Mouse (Mus musculus) lung, postnatal 0 days (tissue): ENCODE measurements around the gene Ust. TPM values are rescaled to one million over a fixed set of nuclear protein-coding genes. Genes with fewer than 3 reads are reported as not detected.
"Not testable (repeated sequence)": the region's sequence is repeated elsewhere in the genome, so short reads cannot be mapped to it uniquely, and the experiment has no call there.

Source experiments
- ATAC-seq: fragments of 200-750 bp; cut with Nextera tagmentation; 2 replicates; pipeline ENCODE4 v1.8.0; 2017; ENCODE audit warnings: moderate library complexity
- DNase-seq: peaks from one replicate; pipeline ENCODE4 v3.0.0-alpha.2; 2016; ENCODE audit warnings: low spot score
- H3K27ac ChIP-seq: fragments of 300-500 bp; sonication (generic); 2 replicates; pipeline ENCODE4 v1.5.1; 2014; ENCODE audit warnings: antibody characterized with exemption, mild to moderate bottlenecking, low read length, mixed read lengths
- H3K27me3 ChIP-seq: fragments of 300-500 bp; sonication (generic); replicated peaks from 2 replicates; pipeline ENCODE4 v1.6.1; 2014; ENCODE audit warnings: low read length, mixed read lengths; ENCODE audit not compliant: insufficient read depth
- H3K36me3 ChIP-seq: fragments of 300-500 bp; sonication (generic); 2 replicates; pipeline ENCODE4 v1.6.1; 2014; ENCODE audit warnings: low read length, mixed read lengths; ENCODE audit not compliant: insufficient read depth
- H3K4me1 ChIP-seq: fragments of 300-500 bp; sonication (generic); 2 replicates; pipeline ENCODE4 v1.6.1; 2014; ENCODE audit warnings: antibody characterized with exemption, low read depth, low read length, mixed read lengths; ENCODE audit not compliant: insufficient read depth
- H3K4me2 ChIP-seq: fragments of 300-500 bp; sonication (generic); replicated peaks from 2 replicates; pipeline ENCODE4 v1.6.1; 2014; ENCODE audit warnings: low read depth, mild to moderate bottlenecking, low read length, moderate library complexity, mixed read lengths
- H3K4me3 ChIP-seq: fragments of 300-500 bp; sonication (generic); 2 replicates; pipeline ENCODE4 v1.5.1; 2014; ENCODE audit warnings: low read depth, low read length
- H3K9ac ChIP-seq: fragments of 300-500 bp; sonication (generic); replicated peaks from 2 replicates; pipeline ENCODE4 v1.6.1; 2014; ENCODE audit warnings: low read depth, mild to moderate bottlenecking
- H3K9me3 ChIP-seq: fragments of 300-500 bp; sonication (generic); 2 replicates; pipeline ENCODE4 v1.6.1; 2016; ENCODE audit warnings: low read length, mixed read lengths
- CTCF ChIP-seq: IDR thresholded peaks from 2 replicates; pipeline ENCODE4 v1.5.1; 2016; ENCODE audit warnings: antibody characterized with exemption, mild to moderate bottlenecking
- EP300 ChIP-seq: IDR thresholded peaks from 2 replicates; pipeline ENCODE4 v1.6.1; 2016; ENCODE audit warnings: antibody characterized with exemption, mild to moderate bottlenecking, control low read depth
- WGBS: fragments of 180-500 bp; shearing (Covaris S2); extraction: QIAGEN DNeasy Blood & Tissue Kit; methylation state at CpG from one replicate; pipeline ENCODE4 v1.1.7; 2014; 5-methylcytosine and 5-hydroxymethylcytosine counted together
- polyA plus RNA-seq: library from polyadenylated mRNA; unstranded; fragments of >200 nt; fragmentation: Nextera tagmentation; extraction: Ambion mirVana; gene quantifications from 2 replicates; pipeline ENCODE4 v1.2.1, GENCODE M21; 2015

Ust gene
- polyA plus RNA-seq: 6.3 and 6.8 TPM in 2 replicates

DNA sequence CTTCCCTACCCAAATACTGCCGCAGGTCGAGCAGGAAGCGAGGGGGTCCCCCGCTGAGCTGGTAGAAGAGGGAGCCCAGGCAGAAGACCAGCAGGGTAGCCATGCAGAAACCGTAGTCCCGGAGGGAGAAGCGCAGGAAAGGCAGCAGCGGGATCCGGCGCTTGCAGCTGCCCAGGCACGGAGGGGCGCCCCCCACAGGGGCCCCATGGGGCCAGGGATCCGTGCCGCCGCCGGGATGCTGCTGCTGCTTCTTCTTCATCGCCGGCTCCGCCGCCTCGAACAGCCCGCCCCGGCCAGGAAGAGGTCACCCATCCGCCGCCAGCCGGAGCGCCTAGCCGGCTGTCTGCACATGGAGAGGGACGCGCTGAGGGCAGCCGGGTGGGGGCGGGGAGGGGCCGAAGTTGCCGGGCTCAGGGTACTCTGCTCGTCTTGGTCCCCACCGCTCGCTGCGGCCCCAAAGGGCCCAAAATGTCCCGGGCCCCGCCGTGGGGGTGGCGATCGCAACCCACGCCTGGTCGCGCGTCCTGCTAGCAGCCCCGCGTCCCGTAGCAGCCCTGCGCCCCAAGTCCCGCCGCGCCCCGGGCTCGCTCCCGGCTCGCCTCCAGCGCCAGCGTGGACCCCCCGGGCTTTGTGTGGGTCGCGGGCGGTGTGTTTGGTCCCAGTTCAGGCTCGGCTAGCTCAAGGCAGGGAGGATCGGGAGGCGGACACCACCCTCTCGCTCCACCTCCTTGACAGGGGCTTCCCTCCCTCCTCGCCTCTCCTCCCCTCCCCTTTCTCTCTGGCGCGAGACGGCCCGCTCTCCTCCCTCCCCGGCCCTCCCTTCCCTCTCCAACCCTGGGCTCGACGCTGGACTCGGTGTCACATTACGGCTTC is at the start of gene Ust:
TSS of gene Ust (minus strand) at position 685 of the 873 bp plus-strand sequence.
- Histone ChIP-seq H3K9me3 (no peaks in the 10 kb centered on the region), H3K4me1 (0 out of 2 replicates have a peak, but pooled peaks cover 3% of the 10 kb centered on the region), H3K4me3 (peak within 1 kb of the TSS; percentile 74), H3K9ac (peak within 1 kb of the TSS; percentile 52), H3K4me2 (peak within 1 kb of the TSS; percentile 83), H3K27ac (peak within 1 kb of the TSS; percentile 87), H3K36me3 (no peaks in the 10 kb centered on the region), H3K27me3 (no peaks in the 10 kb centered on the region)
- 3% methylated on average over 34 of the region's 78 CpGs for WGBS
- TF ChIP-seq EP300: no peak
- no peak; the same call in 1 of the 2 replicates for TF ChIP-seq CTCF
- DNase-seq (peak; percentile 96), ATAC-seq (peak; percentile 92)

DNA sequence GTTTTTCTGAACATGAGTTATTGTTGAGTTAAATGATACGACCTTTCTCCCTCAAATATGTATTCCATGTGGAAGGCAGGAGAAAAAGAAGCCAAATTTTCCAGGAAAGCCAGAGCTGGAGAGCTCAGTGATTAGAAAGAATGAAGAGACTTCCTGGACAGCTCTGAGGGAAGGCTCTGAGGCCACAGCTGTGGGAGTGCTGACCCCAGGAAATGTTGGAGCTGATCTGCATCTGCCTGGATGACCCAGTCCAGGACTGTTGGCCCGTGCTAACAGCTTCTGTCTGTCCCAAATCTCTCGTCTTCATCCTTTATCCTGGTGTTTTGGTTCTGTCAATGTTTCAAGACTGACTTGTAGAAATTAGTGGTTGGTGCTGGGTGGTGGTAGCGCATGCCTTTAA is 42.7 kb upstream of the Ust start:
- no peak overlapping the region for H3K4me3 ChIP-seq
- no peak overlapping the region for H3K9ac ChIP-seq
- H3K27ac ChIP-seq: no peak overlapping the region
- TF ChIP-seq EP300 (no peak), CTCF (no peak)
- H3K27me3 ChIP-seq: no peaks in the 10 kb centered on the region
- H3K4me1 ChIP-seq: no peaks in the 10 kb centered on the region
- no peak overlapping the region for H3K4me2 ChIP-seq
- DNase-seq (no peak), ATAC-seq (no peak)
- 67% methylated on average over 4 of the region's 4 CpGs for WGBS
- no peaks in the 10 kb centered on the region for H3K9me3 ChIP-seq
- no peaks in the 10 kb centered on the region for H3K36me3 ChIP-seq

DNA sequence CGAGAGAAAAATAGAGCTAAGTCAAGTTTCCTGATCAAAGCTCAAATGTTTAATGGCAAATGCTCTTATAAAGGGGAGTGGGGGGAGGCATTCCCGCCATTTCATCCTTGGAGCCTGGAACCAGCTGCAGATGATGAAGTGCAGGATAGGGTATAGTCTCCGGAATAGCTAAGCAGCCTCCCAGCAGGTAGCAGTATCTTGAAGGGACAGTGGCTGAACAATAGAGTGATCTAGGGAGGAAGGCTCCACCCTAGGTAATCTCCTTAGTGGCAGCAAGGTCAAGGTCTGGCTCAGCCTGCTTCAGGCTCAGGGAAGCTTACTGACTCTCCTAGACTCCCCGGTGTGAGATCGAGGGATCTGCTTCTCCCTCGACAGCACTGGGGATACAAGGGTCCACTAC is 40.9 kb upstream of the Ust start:
- H3K4me1 ChIP-seq, H3K9ac ChIP-seq, H3K9me3 ChIP-seq, DNase-seq, H3K27me3 ChIP-seq, H3K27ac ChIP-seq, H3K36me3 ChIP-seq, H3K4me2 ChIP-seq, ATAC-seq, H3K4me3 ChIP-seq: not testable (repeated sequence)
- WGBS: 72% methylated on average over 6 of the region's 6 CpGs

DNA sequence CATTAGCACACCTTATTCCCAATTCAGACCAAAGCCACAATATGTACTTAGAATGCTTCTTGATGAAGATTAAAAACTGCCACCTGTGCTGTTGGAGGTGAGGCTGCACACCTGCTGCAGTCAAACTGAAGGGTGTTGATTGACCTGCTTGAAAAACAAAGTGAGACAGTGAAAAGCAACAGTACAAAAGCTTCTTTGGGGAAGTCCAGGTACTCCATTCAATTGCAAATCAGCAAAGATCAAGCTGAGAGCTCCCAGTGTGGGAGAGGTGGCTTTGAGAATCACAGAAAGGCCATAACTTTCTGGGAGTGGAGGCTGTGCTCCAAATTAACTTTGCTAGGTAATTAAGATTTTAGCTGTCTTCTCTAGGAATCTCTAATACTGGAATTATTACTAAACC is 33.6 kb upstream of the Ust start:
- DNase-seq, ATAC-seq, H3K36me3 ChIP-seq, H3K4me1 ChIP-seq, H3K27ac ChIP-seq, H3K9ac ChIP-seq, H3K9me3 ChIP-seq, H3K4me2 ChIP-seq, H3K4me3 ChIP-seq, H3K27me3 ChIP-seq: not testable (repeated sequence)

DNA sequence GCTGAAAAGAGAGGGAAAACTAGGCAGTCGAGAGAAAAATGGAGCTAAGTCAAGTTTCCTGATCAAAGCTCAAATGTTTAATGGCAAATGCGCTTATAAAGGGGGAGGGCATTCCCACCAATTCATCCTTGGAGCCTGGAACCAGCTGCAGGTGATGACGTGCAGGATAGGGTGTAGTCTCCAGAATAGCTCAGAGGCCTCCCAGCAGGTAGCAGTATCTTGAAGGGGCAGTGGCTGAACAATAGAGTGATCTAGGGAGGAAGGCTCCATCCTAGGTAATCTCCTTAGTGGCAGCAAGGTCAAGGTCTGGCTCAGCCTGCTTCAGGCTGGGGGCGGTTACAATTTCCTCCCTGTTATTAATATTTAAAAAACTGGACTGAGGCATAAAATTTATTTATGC is 33.0 kb upstream of the Ust start:
- not testable (repeated sequence) for H3K9me3 ChIP-seq, H3K4me3 ChIP-seq, H3K27me3 ChIP-seq, H3K4me2 ChIP-seq, H3K27ac ChIP-seq, H3K36me3 ChIP-seq, ATAC-seq, DNase-seq, H3K9ac ChIP-seq, H3K4me1 ChIP-seq
- WGBS: 87% methylated on average over 4 of the region's 4 CpGs

DNA sequence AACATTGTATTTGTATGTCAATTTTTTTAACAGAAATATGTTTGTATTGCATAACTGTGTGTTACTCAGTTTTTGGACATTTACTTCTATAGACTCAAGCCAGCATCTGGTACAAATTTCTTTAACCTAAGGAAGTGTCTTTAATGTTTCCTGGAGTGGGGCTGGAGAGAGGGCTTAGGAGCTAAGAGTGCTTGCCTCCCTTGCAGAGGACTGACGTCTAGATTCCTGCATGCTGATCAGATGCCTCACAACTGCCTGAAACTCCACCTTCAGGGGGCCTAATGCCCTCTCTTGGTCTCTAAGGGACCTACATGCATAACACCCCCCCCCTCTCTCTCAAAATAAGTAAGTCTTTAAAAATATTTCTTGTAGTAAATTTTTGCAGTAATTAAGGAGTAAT is 22.9 kb upstream of the Ust start:
- TF ChIP-seq EP300: 0 out of 2 replicates have a peak, but pooled peaks have one; percentile 15
- TF ChIP-seq CTCF: peak; percentile 50
- H3K36me3 ChIP-seq: no peaks in the 10 kb centered on the region
- peak; percentile 84 for ATAC-seq
- H3K27ac ChIP-seq: no peak overlapping the region
- no peak overlapping the region for H3K4me3 ChIP-seq
- H3K9ac ChIP-seq: no peak overlapping the region
- H3K4me1 ChIP-seq: no peaks in the 10 kb centered on the region
- 0% methylated on average over 1 of the region's 1 CpGs for WGBS
- H3K9me3 ChIP-seq: no peaks in the 10 kb centered on the region
- H3K27me3 ChIP-seq: no peaks in the 10 kb centered on the region
- H3K4me2 ChIP-seq: no peak overlapping the region
- peak; percentile 79 for DNase-seq
